Mouse (Mus musculus) CD8-positive naive resting alpha-beta T cell, adult 2 months (primary cell): ENCODE results near the gene Gm20604.
A peak's percentile ranks its signal among the peaks of the same experiment; 100 is the strongest.

Experiments
- DNase-seq, 2 experiments: peaks; one replicate each; pipeline ENCODE4 v3.0.0; 2022; ENCODE audit warnings: low read depth in 2 of 2, low spot score in 2 of 2

Gm20604 gene

GRCm38 (mm10) chr12:102758403-102758756 lies at the start of gene Gm20604:
TSS of gene Gm20604 (minus strand) at chr12:102758672.
- DNase-seq, result no peak

- DNase-seq, result no peak
Observed at GRCm38 (mm10) chr12:102799528-102799927, 41.1 kb upstream of the Gm20604 start.

GRCm38 (mm10) chr12:102787927-102788326 lies 29.5 kb upstream of the Gm20604 start:
- no peak for DNase-seq

- DNase-seq, result no peak
Observed at GRCm38 (mm10) chr12:102785593-102785985, 27.1 kb upstream of the Gm20604 start.

GRCm38 (mm10) chr12:102784899-102785592 lies 26.6 kb upstream of the Gm20604 start:
- no peak for DNase-seq

- peak in 1 of 2 experiments; percentile 29 for DNase-seq
Observed at GRCm38 (mm10) chr12:102782841-102783240, 24.4 kb upstream of the Gm20604 start.

GRCm38 (mm10) chr12:102779452-102779851 lies 21.0 kb upstream of the Gm20604 start:
- DNase-seq, result no peak

- no peak for DNase-seq
Observed at GRCm38 (mm10) chr12:102778151-102778550, 19.7 kb upstream of the Gm20604 start.

- DNase-seq, result no peak
Observed at GRCm38 (mm10) chr12:102776035-102776434, 17.6 kb upstream of the Gm20604 start.

GRCm38 (mm10) chr12:102772676-102773075 lies 14.2 kb upstream of the Gm20604 start:
- DNase-seq, result no peak

GRCm38 (mm10) chr12:102771601-102772000 lies 13.1 kb upstream of the Gm20604 start:
- DNase-seq, result no peak

GRCm38 (mm10) chr12:102769000-102769399 lies 10.5 kb upstream of the Gm20604 start:
- DNase-seq, result peak in 1 of 2 experiments; percentile 15

- DNase-seq, result no peak
Observed at GRCm38 (mm10) chr12:102763696-102764095, 5.2 kb upstream of the Gm20604 start.

GRCm38 (mm10) chr12:102761668-102762067 lies 3.2 kb upstream of the Gm20604 start:
- no peak for DNase-seq

- DNase-seq, result no peak
Observed at GRCm38 (mm10) chr12:102758936-102759335, 464 bp upstream of the Gm20604 start.

- DNase-seq, result peak; percentile 92 to 93
Observed at GRCm38 (mm10) chr12:102757689-102758402, 626 bp downstream of the Gm20604 start, which contains the start of the genes Gm28051, Gon7 and Ubr7. TSS of gene Gm28051 (minus strand) at chr12:102757765. TSS of gene Gon7 (minus strand) at chr12:102757803. TSS of gene Ubr7 (plus strand) at chr12:102757967.

GRCm38 (mm10) chr12:102757055-102757688 lies 1.3 kb downstream of the Gm20604 start:
- no peak for DNase-seq

- peak; percentile 54 to 68 for DNase-seq
Observed at GRCm38 (mm10) chr12:102756304-102756703, 2.2 kb downstream of the Gm20604 start.

- no peak for DNase-seq
Observed at GRCm38 (mm10) chr12:102748256-102748655, 10.2 kb downstream of the Gm20604 start.

GRCm38 (mm10) chr12:102744839-102745238 lies 13.6 kb downstream of the Gm20604 start:
- peak; percentile 52 to 54 for DNase-seq

GRCm38 (mm10) chr12:102743589-102744574 lies 14.6 kb downstream of the Gm20604 start, which contains the start of the genes Moap1 and Tmem251:
TSS of gene Moap1 (minus strand) at chr12:102743661.
TSS of gene Tmem251 (plus strand) at chr12:102743762.
- DNase-seq, result peak; percentile 83 to 86
